Mouse (Mus musculus) heart, adult 2 months (tissue): Measurements from ENCODE around the gene Wnt7b.

ENCODE experiments used
- CTCF ChIP-seq: fragments of 200-600 bp; IDR thresholded peaks from 2 replicates; pipeline ENCODE4 v1.8.1; 2022; ENCODE audit warnings: antibody characterized with exemption, mild to moderate bottlenecking, moderate library complexity
- EP300 ChIP-seq: fragments of 200-500 bp; IDR thresholded peaks from 2 replicates; pipeline ENCODE4 v1.6.1; 2011; ENCODE audit warnings: low read depth, low read length, control low read depth; ENCODE audit not compliant: insufficient read depth
- POLR2A ChIP-seq: fragments of 200-500 bp; IDR thresholded peaks from 2 replicates; pipeline ENCODE4 v1.6.1; 2011; ENCODE audit warnings: mild to moderate bottlenecking, low read depth, low read length, control low read depth; ENCODE audit not compliant: insufficient read depth

- TF ChIP-seq CTCF (no peak), POLR2A (no peak), EP300 (no peak)
Observed at GRCm38 (mm10) chr15:85613358-85614266, 31.3 kb upstream of the Wnt7b start.
